Mouse (Mus musculus) ES-E14 (cell line): Measurements from ENCODE around the gene Herc2. TPM values are rescaled to one million over a fixed set of nuclear protein-coding genes. Genes with fewer than 3 reads are reported as not detected.

Experiments used
- DNase-seq: peaks from one replicate; pipeline ENCODE4 v3.0.0-alpha.2; 2013; ENCODE audit warnings: low read depth, low spot score
- H3K27ac ChIP-seq: 2 replicates; pipeline ENCODE4 v1.5.1; 2012; ENCODE audit warnings: low read depth, mild to moderate bottlenecking, low read length, moderate library complexity, mixed read lengths; ENCODE audit not compliant: poor library complexity, insufficient read depth, severe bottlenecking
- H3K36me3 ChIP-seq: 2 replicates; pipeline ENCODE4 v1.6.1; 2012; ENCODE audit warnings: mild to moderate bottlenecking, low read length, moderate library complexity, mixed read lengths; ENCODE audit not compliant: control insufficient read depth, poor library complexity, insufficient read depth, severe bottlenecking
- H3K4me1 ChIP-seq, 2 experiments: fragments of 150-350 bp in 1 of 2; sonication (generic) in 1 of 2; 2 replicates each; pipeline ENCODE4 v1.6.1; 2012; ENCODE audit warnings: low read length in 2 of 2, mild to moderate bottlenecking in 1 of 2, mixed read lengths in 1 of 2; ENCODE audit not compliant: control insufficient read depth in 2 of 2, insufficient read depth in 2 of 2, poor library complexity in 1 of 2
- H3K4me3 ChIP-seq, 2 experiments: fragments of 150-350 bp in 1 of 2; sonication (generic) in 1 of 2; 2 replicates each; pipeline ENCODE4 v1.5.1; 2012; ENCODE audit warnings: low read length in 2 of 2, low read depth in 1 of 2, mild to moderate bottlenecking in 1 of 2, mixed read lengths in 1 of 2; ENCODE audit not compliant: insufficient read depth in 1 of 2, poor library complexity in 1 of 2, severe bottlenecking in 1 of 2
- H3K9ac ChIP-seq: 2 replicates; pipeline ENCODE4 v1.6.1; 2012; ENCODE audit warnings: low read depth, mild to moderate bottlenecking, low read length, mixed read lengths; ENCODE audit not compliant: poor library complexity, insufficient read depth, severe bottlenecking
- H3K9me3 ChIP-seq: fragments of 150-350 bp; sonication (generic); 2 replicates; pipeline ENCODE4 v1.6.1; 2012; ENCODE audit warnings: low read depth, mild to moderate bottlenecking, low read length; ENCODE audit not compliant: control insufficient read depth, insufficient read depth
- CHD2 ChIP-seq: IDR thresholded peaks from 2 replicates; pipeline ENCODE4 v1.6.1; 2014; ENCODE audit warnings: mild to moderate bottlenecking, low read depth, low read length, inconsistent platforms
- HCFC1 ChIP-seq: IDR thresholded peaks from 2 replicates; pipeline ENCODE4 v1.6.1; 2012; ENCODE audit warnings: low read length, inconsistent platforms, borderline replicate concordance; ENCODE audit not compliant: insufficient read depth
- MAFK ChIP-seq: IDR thresholded peaks from 2 replicates; pipeline ENCODE4 v1.6.1; 2014; ENCODE audit warnings: mild to moderate bottlenecking, low read depth, low read length, inconsistent platforms; ENCODE audit not compliant: insufficient read depth
- ZC3H11A ChIP-seq: IDR thresholded peaks from 2 replicates; pipeline ENCODE4 v1.6.1; 2012; ENCODE audit warnings: low read depth, mild to moderate bottlenecking, inconsistent platforms, low read length, borderline replicate concordance
- ZNF384 ChIP-seq: IDR thresholded peaks from 2 replicates; pipeline ENCODE4 v1.6.1; 2012; ENCODE audit warnings: low read depth, low read length, inconsistent platforms
- in situ Hi-C, 2 experiments: fragments of 600-800 bp; cut with MboI; formaldehyde crosslinking; loops; one replicate each; pipeline ENCODE4 v1.15.1; 2025; ENCODE audit warnings: low sequenced_read_pairs in 2 of 2, inconsistent platforms in 1 of 2; ENCODE audit not compliant: unreplicated experiment in 2 of 2
- total RNA-seq: library from RNA; depleted of rRNA; stranded (reverse); fragments of 300-350 nt; gene quantifications from 2 replicates; pipeline ENCODE4 v1.2.3, GENCODE M21; 2012

The Herc2 gene
- total RNA-seq, 1 experiment: 32.7 TPM

GRCm38 (mm10) chr7:56168713-56169112 lies 118.7 kb downstream of the Herc2 start:
- H3K4me1 ChIP-seq: no peaks in the 10 kb centered on the region
- TF ChIP-seq MAFK: no peak
- no peak for TF ChIP-seq CHD2
- TF ChIP-seq ZNF384: no peak
- TF ChIP-seq HCFC1: no peak
- no peak for TF ChIP-seq ZC3H11A
- no peak overlapping the region for H3K9ac ChIP-seq
- no peak for DNase-seq
- no peak overlapping the region for H3K27ac ChIP-seq
- in situ Hi-C loops: no loop called here
- no peaks in the 10 kb centered on the region for H3K36me3 ChIP-seq
- no peaks in the 10 kb centered on the region for H3K9me3 ChIP-seq
- H3K4me3 ChIP-seq: no peak overlapping the region

DNA sequence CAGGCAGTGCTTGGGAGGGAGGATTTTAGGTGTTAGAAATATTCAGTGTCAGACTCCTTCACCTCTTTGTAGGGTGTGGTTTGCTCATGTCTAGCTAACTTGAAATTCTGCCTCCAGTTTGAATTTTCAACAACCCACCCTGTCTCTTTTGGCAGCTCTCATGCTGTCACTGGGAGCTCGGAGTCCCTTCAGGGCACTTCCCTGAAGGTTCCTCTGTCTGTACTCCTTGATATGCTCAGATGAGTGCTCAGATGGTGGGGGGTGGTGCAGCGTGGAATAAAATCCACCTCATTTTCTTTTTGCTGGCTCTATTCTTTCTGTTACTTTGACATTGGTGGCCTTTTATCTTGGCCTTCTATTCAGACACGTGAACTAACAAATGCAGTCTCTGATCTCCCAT lies 127.4 kb downstream of the Herc2 start:
- Histone ChIP-seq H3K9me3 (no peaks in the 10 kb centered on the region), H3K9ac (no peak overlapping the region), H3K27ac (no peak overlapping the region), H3K4me1 (no peaks in the 10 kb centered on the region), H3K4me3 (no peak overlapping the region), H3K36me3 (no peaks in the 10 kb centered on the region)
- in situ Hi-C loops: no loop called here
- TF ChIP-seq MAFK (no peak), HCFC1 (no peak), ZC3H11A (no peak), CHD2 (no peak), ZNF384 (no peak)
- DNase-seq: no peak

DNA sequence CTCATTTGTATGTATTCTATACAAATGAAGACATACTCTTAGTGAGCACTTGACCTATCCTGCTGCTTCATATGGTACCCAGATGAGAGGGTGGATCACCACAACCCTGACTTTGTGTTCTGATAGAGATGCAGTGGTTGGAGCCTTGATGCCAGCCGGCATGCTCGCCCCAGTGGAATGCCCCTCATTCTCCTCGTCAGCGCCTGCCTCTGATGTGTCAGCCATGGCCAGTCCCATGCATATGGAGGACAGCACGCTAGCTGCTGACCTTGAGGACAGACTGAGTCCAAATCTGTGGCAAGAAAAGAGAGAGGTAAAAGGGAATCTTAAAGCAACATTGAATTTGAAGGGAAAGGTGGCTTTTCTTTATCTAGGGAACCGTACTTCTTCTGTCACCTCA lies 141.0 kb downstream of the Herc2 start:
- Histone ChIP-seq H3K36me3 (peaks cover 11% of the 10 kb centered on the region), H3K27ac (no peak overlapping the region), H3K4me1 (no peaks in the 10 kb centered on the region), H3K9me3 (no peaks in the 10 kb centered on the region), H3K4me3 (no peak overlapping the region), H3K9ac (no peak overlapping the region)
- DNase-seq: no peak
- in situ Hi-C loops: no loop called here
- TF ChIP-seq MAFK: no peak
- TF ChIP-seq ZC3H11A: no peak
- TF ChIP-seq CHD2: no peak
- TF ChIP-seq ZNF384: no peak
- no peak for TF ChIP-seq HCFC1

DNA sequence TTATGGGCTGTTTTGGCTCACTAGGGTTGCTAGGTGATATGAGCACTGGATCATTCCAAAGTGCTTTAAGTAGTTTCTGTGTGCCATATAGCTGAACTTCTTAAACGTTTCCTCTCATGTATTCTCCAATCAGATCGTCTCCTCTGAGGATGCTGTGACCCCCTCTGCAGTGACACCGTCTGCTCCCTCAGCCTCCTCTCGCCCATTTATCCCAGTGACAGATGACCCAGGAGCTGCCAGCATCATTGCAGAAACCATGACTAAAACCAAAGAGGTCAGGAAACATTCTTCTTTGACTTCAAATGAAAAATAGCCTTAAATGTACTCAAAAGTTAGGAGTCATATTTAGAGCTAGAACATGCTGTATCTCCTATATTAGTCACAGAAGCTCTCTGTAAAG lies 141.7 kb downstream of the Herc2 start:
- Histone ChIP-seq H3K9ac (no peak overlapping the region), H3K27ac (no peak overlapping the region), H3K4me1 (no peaks in the 10 kb centered on the region), H3K36me3 (peaks cover 11% of the 10 kb centered on the region), H3K4me3 (no peak overlapping the region), H3K9me3 (no peaks in the 10 kb centered on the region)
- no peak for DNase-seq
- TF ChIP-seq ZC3H11A (no peak), ZNF384 (no peak), HCFC1 (no peak), MAFK (no peak), CHD2 (no peak)
- in situ Hi-C loops: no loop called here

DNA sequence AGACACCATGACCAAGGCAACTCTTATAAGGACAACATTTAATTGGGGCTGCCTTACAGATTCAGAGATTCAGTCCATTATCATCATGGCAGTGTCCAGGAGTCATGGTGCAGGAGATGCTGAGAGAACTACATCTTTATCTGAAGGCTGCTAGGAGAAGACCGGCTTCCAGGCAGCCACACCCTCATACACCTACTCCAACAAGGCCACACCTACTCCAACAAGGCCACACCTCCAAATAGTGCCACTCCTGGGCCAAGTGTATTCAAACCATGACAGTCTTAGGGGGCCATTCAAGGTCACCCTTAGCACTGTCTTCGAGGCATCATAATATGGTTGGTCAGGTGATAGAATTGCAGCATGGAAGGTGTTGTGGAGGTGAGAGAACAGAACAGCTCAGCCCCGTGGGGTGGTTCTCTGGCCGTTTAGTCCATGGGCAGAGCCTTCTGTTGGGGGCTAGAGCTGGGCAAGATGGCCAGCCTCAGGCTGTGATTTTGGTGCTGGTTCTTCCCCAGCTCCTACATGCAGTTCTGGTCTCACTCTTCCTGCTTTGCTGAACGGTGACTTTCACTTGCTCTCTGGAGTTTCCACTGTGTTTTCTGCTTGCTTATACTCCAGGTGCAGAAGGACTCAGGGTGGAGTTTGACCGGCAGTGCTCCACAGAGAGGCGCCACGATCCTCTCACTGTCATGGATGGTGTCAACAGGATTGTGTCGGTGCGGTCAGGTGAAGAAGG lies 151.7 kb downstream of the Herc2 start:
- Histone ChIP-seq H3K4me3 (no peak overlapping the region), H3K27ac (no peak overlapping the region), H3K4me1 (no peaks in the 10 kb centered on the region), H3K9me3 (no peaks in the 10 kb centered on the region), H3K36me3 (peaks cover 10% of the 10 kb centered on the region), H3K9ac (no peak overlapping the region)
- no peak for TF ChIP-seq ZNF384
- TF ChIP-seq ZC3H11A: no peak
- no peak for TF ChIP-seq HCFC1
- TF ChIP-seq MAFK: no peak
- TF ChIP-seq CHD2: no peak
- in situ Hi-C loops: no loop called here
- no peak for DNase-seq
